Mouse (Mus musculus) liver, embryonic 13.5 days (tissue): ENCODE results near the gene Kctd20. TPM values are rescaled to one million over a fixed set of nuclear protein-coding genes. Genes with fewer than 3 reads are reported as not detected.

ENCODE experiments used
- ATAC-seq: fragments of 200-750 bp; cut with Nextera tagmentation; 2 replicates; pipeline ENCODE4 v1.8.0; 2017; ENCODE audit warnings: low read depth, mild to moderate bottlenecking, moderate number of reproducible peaks, moderate library complexity
- DNase-seq: peaks from one replicate; pipeline ENCODE4 v3.0.0; 2022
- H3K27ac ChIP-seq: fragments of 300-500 bp; sonication (generic); 2 replicates; pipeline ENCODE4 v1.5.1; 2015; ENCODE audit warnings: moderate library complexity, mild to moderate bottlenecking, inconsistent platforms
- H3K27me3 ChIP-seq: fragments of 300-500 bp; sonication (generic); 2 replicates; pipeline ENCODE4 v1.6.1; 2015; ENCODE audit warnings: mild to moderate bottlenecking, inconsistent platforms
- H3K36me3 ChIP-seq: fragments of 300-500 bp; sonication (generic); 2 replicates; pipeline ENCODE4 v1.6.1; 2015; ENCODE audit warnings: mild to moderate bottlenecking, inconsistent platforms
- H3K4me1 ChIP-seq: fragments of 300-500 bp; sonication (generic); replicated peaks from 2 replicates; pipeline ENCODE4 v1.6.1; 2015; ENCODE audit warnings: inconsistent platforms
- H3K4me2 ChIP-seq: fragments of 300-500 bp; sonication (generic); 2 replicates; pipeline ENCODE4 v1.6.1; 2015; ENCODE audit warnings: inconsistent platforms, mild to moderate bottlenecking, moderate library complexity
- H3K4me3 ChIP-seq: fragments of 300-500 bp; sonication (generic); replicated peaks from 2 replicates; pipeline ENCODE4 v1.5.1; 2015; ENCODE audit warnings: mild to moderate bottlenecking, inconsistent platforms
- H3K9ac ChIP-seq: fragments of 300-500 bp; sonication (generic); 2 replicates; pipeline ENCODE4 v1.6.1; 2015; ENCODE audit warnings: mild to moderate bottlenecking, inconsistent platforms
- H3K9me3 ChIP-seq: fragments of 300-500 bp; sonication (generic); replicated peaks from 2 replicates; pipeline ENCODE4 v1.6.1; 2016; ENCODE audit warnings: inconsistent platforms
- WGBS: fragments of 180-500 bp; shearing (Covaris S2); methylation state at CpG from one replicate; pipeline ENCODE4 v1.1.7; 2015; ENCODE audit not compliant: insufficient replicate concordance; 5-methylcytosine and 5-hydroxymethylcytosine counted together
- polyA plus RNA-seq: library from polyadenylated mRNA; unstranded; fragments of >200 nt; fragmentation: Nextera tagmentation; extraction: Ambion mirVana; gene quantifications from 2 replicates; pipeline ENCODE4 v1.2.1, GENCODE M21; 2015

Kctd20 gene
- polyA plus RNA-seq, 1 experiment from 2014 or later: 65.8 TPM

DNA sequence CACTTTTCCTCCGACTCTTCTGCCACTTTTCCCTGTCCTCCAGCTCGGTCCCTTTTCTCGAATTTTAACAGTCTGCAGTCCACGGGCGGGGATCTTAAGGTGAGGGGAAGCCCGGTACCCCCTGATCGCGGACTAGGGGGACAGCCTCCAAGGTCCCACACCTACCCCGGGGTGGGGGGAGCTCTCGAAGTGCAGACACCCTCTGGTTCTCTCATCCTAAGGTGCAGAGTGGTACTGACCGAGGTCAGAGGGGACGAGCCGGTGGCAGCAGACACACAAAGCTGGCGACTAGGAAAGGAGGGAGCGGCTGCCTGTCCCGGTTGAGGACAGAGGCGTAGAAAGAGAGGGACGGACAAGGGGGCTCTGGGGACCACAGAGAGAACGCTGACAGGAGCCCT lies 55.5 kb downstream of the Kctd20 start:
- Histone ChIP-seq H3K36me3 (no peaks in the 10 kb centered on the region), H3K27me3 (no peaks in the 10 kb centered on the region), H3K27ac (peak overlapping the region; percentile 92), H3K4me3 (peak overlapping the region; percentile 97), H3K9me3 (no peaks in the 10 kb centered on the region), H3K4me1 (peaks cover 45% of the 10 kb centered on the region), H3K4me2 (peak overlapping the region; percentile 98), H3K9ac (peak overlapping the region; percentile 96)
- WGBS: under 1% methylated on average over 19 of the region's 19 CpGs
- DNase-seq: no peak
- peak; percentile 25; the same call in 1 of the 2 replicates for ATAC-seq

DNA sequence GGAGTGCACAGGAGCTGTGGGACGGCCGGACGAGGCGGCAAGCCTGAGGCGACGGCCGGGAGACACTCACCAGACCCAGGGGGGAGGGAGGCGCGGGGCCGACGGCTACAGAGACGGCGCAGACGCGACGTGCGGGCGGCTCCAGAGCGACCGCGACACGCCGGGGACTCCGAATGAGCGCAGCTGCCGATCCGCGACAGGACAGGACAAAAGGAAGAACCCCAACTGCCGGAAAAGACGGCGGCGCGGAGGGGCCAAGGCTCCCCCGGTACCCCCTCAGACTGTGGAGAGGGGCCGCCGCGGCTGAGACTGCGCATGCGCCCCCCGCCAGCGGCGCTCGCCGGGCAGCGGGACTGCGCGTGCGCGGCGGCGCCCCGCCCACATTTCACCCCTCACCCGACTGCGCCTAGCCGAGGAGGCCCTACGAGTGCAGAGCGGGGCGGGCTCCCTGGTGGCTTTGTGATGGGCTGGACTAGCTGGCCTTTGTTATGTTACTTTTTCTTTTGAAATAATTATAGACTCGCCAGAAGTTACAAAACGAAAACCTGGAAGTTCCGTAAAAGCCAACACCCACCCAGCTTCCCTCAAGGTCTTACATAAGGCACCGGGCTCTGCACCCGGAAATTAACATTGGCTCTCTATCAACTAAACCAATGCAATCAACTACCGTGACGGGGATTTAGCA lies 56.0 kb downstream of the Kctd20 start, which contains the start of gene Stk38:
Gene Stk38, minus strand, starts transcription at position 355 of the 685 bp plus-strand sequence.
- peaks cover 44% of the 10 kb centered on the region for H3K4me1 ChIP-seq
- peak; percentile 90 for DNase-seq
- H3K4me2 ChIP-seq: peak within 1 kb of the TSS; percentile 98
- no peaks in the 10 kb centered on the region for H3K9me3 ChIP-seq
- WGBS: under 1% methylated on average over 65 of the region's 65 CpGs
- peak within 1 kb of the TSS; percentile 96 for H3K9ac ChIP-seq
- no peaks in the 10 kb centered on the region for H3K27me3 ChIP-seq
- H3K27ac ChIP-seq: peak within 1 kb of the TSS; percentile 92
- ATAC-seq: peak; percentile 93
- H3K36me3 ChIP-seq: no peaks in the 10 kb centered on the region
- peak within 1 kb of the TSS; percentile 97 for H3K4me3 ChIP-seq

DNA sequence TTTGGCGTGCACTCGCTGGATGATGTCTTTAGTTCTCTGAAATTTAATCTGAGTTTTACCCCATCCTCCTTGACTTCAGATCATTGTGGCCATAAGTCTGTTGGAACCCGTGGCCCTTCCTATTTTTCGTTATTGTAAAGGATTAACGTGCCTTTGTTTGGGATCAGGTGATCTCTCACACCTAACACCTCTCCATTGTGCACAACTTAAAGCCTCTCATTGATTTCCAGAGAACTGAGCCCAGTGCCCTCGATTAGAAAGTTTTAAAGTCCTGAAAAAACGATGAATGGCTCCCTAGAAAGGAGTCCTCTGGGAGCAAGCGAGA lies 56.5 kb downstream of the Kctd20 start:
- peak overlapping the region; percentile 98 for H3K4me2 ChIP-seq
- ATAC-seq: no peak

DNA sequence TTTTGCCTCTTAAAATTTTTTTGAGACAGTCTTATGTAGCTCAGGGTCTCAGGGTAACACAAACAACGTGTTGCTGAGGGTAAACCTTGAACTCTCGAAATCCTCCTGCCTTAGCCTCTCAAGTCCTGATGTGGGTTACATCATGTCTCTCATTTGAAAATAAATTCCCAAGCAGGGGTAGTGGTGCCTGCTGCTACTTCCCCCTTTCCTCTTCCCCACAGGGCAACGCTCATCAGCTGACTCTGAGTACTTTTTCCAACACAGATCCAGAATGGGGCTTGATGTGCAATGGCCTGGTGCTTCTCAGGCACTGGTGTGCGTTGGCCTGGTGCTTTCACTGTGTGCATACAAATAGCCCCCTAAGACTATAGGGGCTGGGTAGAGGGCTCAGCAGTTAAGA lies 57.4 kb downstream of the Kctd20 start:
- Histone ChIP-seq H3K36me3 (no peaks in the 10 kb centered on the region), H3K4me2 (no peak overlapping the region), H3K4me1 (peaks cover 33% of the 10 kb centered on the region), H3K9me3 (no peaks in the 10 kb centered on the region), H3K9ac (no peak overlapping the region), H3K27ac (no peak overlapping the region), H3K4me3 (no peak overlapping the region), H3K27me3 (no peaks in the 10 kb centered on the region)
- ATAC-seq (no peak), DNase-seq (no peak)
- 54% methylated on average over 4 of the region's 4 CpGs for WGBS

More for the DNA sequence above, 56.5 kb downstream of the Kctd20 start:
- Histone ChIP-seq H3K36me3 (no peaks in the 10 kb centered on the region), H3K4me1 (peaks cover 40% of the 10 kb centered on the region), H3K4me3 (peak overlapping the region; percentile 97), H3K9ac (peak overlapping the region; percentile 96), H3K27me3 (no peaks in the 10 kb centered on the region), H3K9me3 (no peaks in the 10 kb centered on the region), H3K27ac (peak overlapping the region; percentile 92)
- 25% methylated on average over 8 of the region's 8 CpGs for WGBS
- DNase-seq: no peak

DNA sequence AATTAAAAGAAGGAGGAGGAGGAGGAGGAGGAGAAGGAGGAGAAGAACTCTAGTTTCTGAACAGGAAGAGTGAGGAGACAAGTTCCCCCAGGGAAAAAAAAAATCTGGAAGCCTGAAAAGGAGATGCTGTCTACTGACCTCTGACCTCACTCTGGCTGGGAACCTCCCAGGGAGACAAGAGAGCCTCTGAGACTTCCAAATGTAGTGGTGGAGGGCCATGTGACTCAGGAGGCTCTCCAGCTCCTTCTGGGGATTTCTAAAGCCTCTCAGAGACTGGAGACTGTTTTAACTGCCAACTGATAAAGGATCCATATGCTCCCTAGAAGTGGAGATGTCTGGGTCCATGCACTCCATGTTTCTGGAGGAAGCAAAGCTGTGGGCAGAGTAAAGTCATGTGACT lies 62.5 kb downstream of the Kctd20 start:
- Histone ChIP-seq H3K4me2 (no peak overlapping the region), H3K36me3 (no peaks in the 10 kb centered on the region), H3K9me3 (no peaks in the 10 kb centered on the region), H3K4me1 (peaks cover 4% of the 10 kb centered on the region; the same call in 1 of the 2 replicates), H3K27ac (no peak overlapping the region), H3K4me3 (no peak overlapping the region), H3K27me3 (no peaks in the 10 kb centered on the region), H3K9ac (no peak overlapping the region)
- ATAC-seq: no peak; the same call in 1 of the 2 replicates
- no peak for DNase-seq

DNA sequence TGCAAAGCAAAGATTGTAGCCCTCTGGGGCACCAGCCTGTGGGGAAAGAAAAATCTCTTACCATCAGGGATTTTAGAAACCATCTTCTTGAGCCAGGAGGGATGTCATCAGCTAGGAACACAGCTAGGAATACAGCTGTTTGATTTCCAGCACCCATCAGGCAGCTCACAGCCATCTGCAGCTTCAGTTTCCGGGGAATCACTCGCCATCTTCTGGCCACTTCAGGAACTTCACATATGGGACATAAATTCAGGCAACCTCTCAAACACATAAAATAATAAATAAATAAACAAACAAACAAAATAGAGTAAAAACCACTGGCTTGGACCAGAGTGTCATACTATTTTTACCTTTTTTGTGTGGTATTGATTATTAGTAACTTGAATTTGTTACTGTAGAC lies 63.9 kb downstream of the Kctd20 start:
- peaks cover 12% of the 10 kb centered on the region for H3K4me1 ChIP-seq
- DNase-seq: peak; percentile 48
- no peak overlapping the region for H3K27ac ChIP-seq
- H3K4me3 ChIP-seq: no peak overlapping the region
- no peak overlapping the region for H3K9ac ChIP-seq
- H3K9me3 ChIP-seq: no peaks in the 10 kb centered on the region
- no peak overlapping the region for H3K4me2 ChIP-seq
- H3K27me3 ChIP-seq: no peaks in the 10 kb centered on the region
- H3K36me3 ChIP-seq: no peaks in the 10 kb centered on the region
- ATAC-seq: no peak
- 18% methylated on average over 2 of the region's 2 CpGs for WGBS

DNA sequence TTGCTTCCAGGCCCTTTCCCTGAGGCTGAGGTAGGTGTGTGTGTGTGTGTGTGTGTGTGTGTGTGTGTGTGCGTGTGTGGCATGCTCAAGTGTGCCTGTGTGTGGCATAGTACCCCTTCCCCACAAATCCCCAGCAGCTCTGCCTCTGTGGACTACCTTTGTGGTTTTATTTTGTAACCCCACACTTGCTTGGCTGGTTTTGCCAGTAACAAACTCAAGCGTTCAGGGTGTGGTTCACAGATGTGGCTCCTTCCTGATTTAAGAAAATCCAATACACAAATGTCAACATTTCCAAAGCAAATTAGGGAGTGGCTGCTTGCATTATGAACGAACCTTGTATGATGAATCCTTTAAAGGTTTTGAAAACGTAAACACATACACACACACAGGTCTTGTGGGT lies 65.0 kb downstream of the Kctd20 start:
- no peak overlapping the region for H3K9ac ChIP-seq
- H3K9me3 ChIP-seq: no peaks in the 10 kb centered on the region
- no peaks in the 10 kb centered on the region for H3K27me3 ChIP-seq
- no peak overlapping the region; the same call in 1 of the 2 replicates for H3K27ac ChIP-seq
- DNase-seq: no peak
- no peak overlapping the region for H3K4me3 ChIP-seq
- peaks cover 14% of the 10 kb centered on the region for H3K4me1 ChIP-seq
- H3K4me2 ChIP-seq: no peak overlapping the region
- H3K36me3 ChIP-seq: no peaks in the 10 kb centered on the region
- no peak for ATAC-seq
- 68% methylated on average over 4 of the region's 4 CpGs for WGBS

DNA sequence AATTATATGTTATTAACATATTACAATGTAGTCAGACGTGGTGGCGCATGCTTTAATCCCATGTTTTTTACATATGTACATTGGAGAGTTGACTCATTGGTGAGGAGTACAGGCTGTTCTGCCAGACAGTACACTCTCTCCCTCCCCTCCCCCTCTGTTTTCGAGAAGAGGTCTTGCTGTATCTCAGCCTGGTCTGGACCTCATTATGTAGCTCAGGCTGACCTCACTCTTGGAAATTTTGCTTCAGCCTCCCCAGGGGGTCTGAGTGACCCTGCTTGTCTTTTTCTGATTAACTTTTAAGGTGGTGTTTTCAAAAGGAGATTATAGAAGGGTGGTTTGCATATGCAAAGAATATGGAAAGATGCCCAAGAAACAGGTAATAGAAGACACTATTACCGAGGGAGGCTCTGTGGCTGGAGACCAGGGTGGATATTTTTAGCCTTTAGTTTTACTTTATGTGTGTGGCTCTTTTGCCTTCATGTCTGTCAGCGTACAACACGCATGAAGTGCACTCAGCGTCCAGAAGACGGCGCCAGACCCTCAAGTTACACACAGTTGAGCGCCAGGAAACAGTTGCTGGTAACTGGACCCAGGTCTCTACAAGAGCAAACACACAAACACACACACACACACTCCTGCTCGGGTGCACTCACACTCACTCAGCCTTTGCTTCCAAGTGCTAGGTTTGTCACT lies 66.7 kb downstream of the Kctd20 start:
- DNase-seq: peak; percentile 29

More for the DNA sequence above, 66.7 kb downstream of the Kctd20 start:
- H3K9me3 ChIP-seq: no peaks in the 10 kb centered on the region
- no peak overlapping the region for H3K27ac ChIP-seq
- no peak for ATAC-seq
- no peaks in the 10 kb centered on the region for H3K27me3 ChIP-seq
- H3K4me1 ChIP-seq: peaks cover 23% of the 10 kb centered on the region
- 48% methylated on average over 11 of the region's 11 CpGs for WGBS
- no peaks in the 10 kb centered on the region for H3K36me3 ChIP-seq
- no peak overlapping the region for H3K4me3 ChIP-seq
- no peak overlapping the region for H3K9ac ChIP-seq
- H3K4me2 ChIP-seq: no peak overlapping the region

Other genes with a start within 250 kb of the Kctd20 start
- 0.75 and 1.2 TPM in 2 replicates for gene AC170998.1, start 225.9 kb upstream of the Kctd20 start, polyA plus RNA-seq
- 1.7 and 2.2 TPM in 2 replicates for gene Mapk13, start 182.7 kb upstream of the Kctd20 start, polyA plus RNA-seq
- gene Brpf3, start 150.9 kb upstream of the Kctd20 start, polyA plus RNA-seq: 61.8 and 69.9 TPM in 2 replicates
- gene Pnpla1, start 93.5 kb upstream of the Kctd20 start, polyA plus RNA-seq: not detected in 2 replicates
- 0.08 and 0.15 TPM in 2 replicates for gene 4930539E08Rik, start 36.6 kb upstream of the Kctd20 start, polyA plus RNA-seq
- 0.45 and 0.46 TPM in 2 replicates for gene Pxt1, start 8.1 kb upstream of the Kctd20 start, polyA plus RNA-seq
- gene Stk38, start 56.0 kb downstream of the Kctd20 start, polyA plus RNA-seq: 38.4 and 44.6 TPM in 2 replicates
- gene Srsf3, start 80.7 kb downstream of the Kctd20 start, polyA plus RNA-seq: 320 and 398 TPM in 2 replicates
- gene Cdkn1a, start 139.0 kb downstream of the Kctd20 start, polyA plus RNA-seq: 8.6 and 10.1 TPM in 2 replicates
- gene Rab44, start 162.2 kb downstream of the Kctd20 start, polyA plus RNA-seq: 4.4 and 5.3 TPM in 2 replicates